Mouse (Mus musculus): Measurements from ENCODE around the gene Khdc4. TPM values are rescaled to one million over a fixed set of nuclear protein-coding genes. Genes with fewer than 3 reads are reported as not detected.
A peak's percentile ranks its signal among the peaks of the same experiment; 100 is the strongest.

The Khdc4 gene
- total and polyA plus RNA-seq, 3 experiments = 47.4 to 71.0 TPM; not detected in 1

DNA sequence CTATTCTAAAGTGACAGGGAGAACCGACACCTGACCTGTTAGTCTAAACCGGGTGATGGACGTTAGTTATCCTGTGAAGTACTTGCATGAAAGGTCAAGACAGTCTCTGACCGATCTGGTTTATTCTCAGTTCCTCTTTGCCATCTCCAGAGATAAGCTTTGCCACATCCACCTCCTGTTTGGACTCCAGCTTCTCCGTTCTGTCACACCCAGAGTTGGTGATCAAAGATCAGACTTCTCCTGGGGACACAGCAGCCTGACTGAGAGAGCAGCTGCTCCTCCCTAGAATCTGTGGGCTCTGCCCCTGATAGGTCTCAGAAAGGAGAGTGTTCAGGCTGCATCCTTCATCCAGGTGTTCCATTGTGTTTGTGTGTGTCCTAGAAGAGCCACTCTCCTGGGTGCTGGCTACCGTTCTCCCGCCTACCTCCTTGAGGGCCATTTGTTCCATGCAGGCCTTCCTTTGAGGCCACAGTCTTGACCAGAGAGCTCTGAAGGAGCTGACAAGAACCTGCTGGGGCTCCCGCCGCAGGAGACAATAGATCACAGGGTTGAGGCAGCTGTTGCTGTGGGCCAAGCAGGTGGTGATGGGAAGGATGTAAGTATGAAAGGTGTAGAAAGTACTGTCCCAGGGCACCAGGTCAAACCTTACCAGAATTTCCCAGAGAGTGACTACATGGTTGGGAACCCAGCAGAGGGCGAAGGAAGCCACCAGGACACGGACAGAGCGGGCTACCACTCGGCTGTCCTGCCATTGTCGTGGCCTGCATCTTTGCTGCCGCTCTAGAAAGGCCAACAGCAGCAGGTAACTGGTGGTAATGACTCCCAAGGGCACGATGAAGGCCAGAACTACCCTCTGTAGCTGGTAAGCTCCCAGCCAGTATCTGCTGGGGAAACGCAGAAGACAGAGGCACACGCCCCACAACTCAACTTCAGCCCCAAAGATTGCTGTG lies 33.7 kb upstream of the Khdc4 start:
- Histone ChIP-seq H3K9ac (ENCODE audit: control insufficient read depth, low read depth, low read length, poor library complexity, severe bottlenecking) (no peak overlapping the region), H3K36me3 (ENCODE audit: control insufficient read depth in 1 of 2, insufficient read depth in 2 of 2, low read length in 2 of 2) (peaks cover 11 to 16% of the 10 kb centered on the region in 2 experiments), H3K9me3 (replicated peaks; ENCODE audit: insufficient read depth, low read length) (no peaks in the 10 kb centered on the region), H3K27ac (ENCODE audit: control insufficient read depth, low read depth, low read length) (no peak overlapping the region), H3K27me3 (ENCODE audit: control insufficient read depth in 1 of 2, insufficient read depth in 2 of 2, low read length in 2 of 2) (no peaks in the 10 kb centered on the region), H3K79me2 (ENCODE audit: control insufficient read depth, insufficient read depth, low read length, poor library complexity) (no peaks in the 10 kb centered on the region), H3K4me3 (ENCODE audit: control insufficient read depth in 1 of 2, insufficient read depth in 1 of 2, low read depth in 2 of 2, low read length in 2 of 2) (no peak overlapping the region), H3K4me1 (ENCODE audit: control insufficient read depth in 1 of 2, insufficient read depth in 2 of 2, low read length in 2 of 2) (peaks cover 6 to 24% of the 10 kb centered on the region in 2 experiments)
- peak; percentile 19; the same call in 1 of the 2 replicates for TF ChIP-seq TCF12 (IDR thresholded peaks at IDR 0.05; ENCODE audit: low read depth, low read length)
- 0 out of 2 replicates have a peak, but pooled peaks have one; percentile 39 for TF ChIP-seq POLR2AphosphoS2 (IDR thresholded peaks at IDR 0.05; ENCODE audit: low read length)
- 0 out of 2 replicates have a peak, but pooled peaks have one; percentile 13 for TF ChIP-seq ETS1 (IDR thresholded peaks at IDR 0.05; ENCODE audit: low read depth, low read length)
- no peak for TF ChIP-seq ZNF384 (IDR thresholded peaks at IDR 0.05; ENCODE audit: low read depth, low read length)
- peak; percentile 60; the same call in 1 of the 2 replicates for TF ChIP-seq RCOR1 (IDR thresholded peaks at IDR 0.05; ENCODE audit: low read depth, low read length)
- TF ChIP-seq EP300 (IDR thresholded peaks at IDR 0.05; ENCODE audit: low read depth in 1 of 2, low read length in 2 of 2) = peak; percentile 34 to 66; a peak in 2 of 4 replicates
- no peak for TF ChIP-seq ZC3H11A (IDR thresholded peaks at IDR 0.05; ENCODE audit: low read depth, low read length)
- 0 out of 2 replicates have a peak, but pooled peaks have one; percentile 28 for TF ChIP-seq SIN3A (IDR thresholded peaks at IDR 0.05; ENCODE audit: low read length)
- TF ChIP-seq BHLHE40 (IDR thresholded peaks at IDR 0.05; ENCODE audit: borderline replicate concordance, low read depth, low read length) = 0 out of 2 replicates have a peak, but pooled peaks have one; percentile 10
- TF ChIP-seq USF2 (IDR thresholded peaks at IDR 0.05; ENCODE audit: borderline replicate concordance in 1 of 2, insufficient read depth in 1 of 2, low read depth in 1 of 2, low read length in 2 of 2) = no peak
- TF ChIP-seq SMC3 (IDR thresholded peaks at IDR 0.05; ENCODE audit: low read depth, low read length) = 0 out of 2 replicates have a peak, but pooled peaks have one; percentile 15
- TF ChIP-seq MAX (IDR thresholded peaks at IDR 0.05; ENCODE audit: low read length) = peak; percentile 40; the same call in 1 of the 2 replicates
- peak; percentile 69 for TF ChIP-seq GATA1 (IDR thresholded peaks at IDR 0.05; ENCODE audit: low read depth, low read length)
- TF ChIP-seq MXI1 (IDR thresholded peaks at IDR 0.05; ENCODE audit: low read depth, low read length) = 0 out of 2 replicates have a peak, but pooled peaks have one; percentile 30
- no peak for TF ChIP-seq MAZ (IDR thresholded peaks at IDR 0.05; ENCODE audit: low read depth, low read length)
- TF ChIP-seq POLR2AphosphoS5 (IDR thresholded peaks at IDR 0.05; ENCODE audit: borderline replicate concordance, low read depth, low read length) = no peak
- DNase-seq (ENCODE audit: low read depth, low spot score) = peak; percentile 63

Data from MEL (cell line).